ENCODE assay signal across 18 mouse cellular contexts in the genomic region with DNA sequence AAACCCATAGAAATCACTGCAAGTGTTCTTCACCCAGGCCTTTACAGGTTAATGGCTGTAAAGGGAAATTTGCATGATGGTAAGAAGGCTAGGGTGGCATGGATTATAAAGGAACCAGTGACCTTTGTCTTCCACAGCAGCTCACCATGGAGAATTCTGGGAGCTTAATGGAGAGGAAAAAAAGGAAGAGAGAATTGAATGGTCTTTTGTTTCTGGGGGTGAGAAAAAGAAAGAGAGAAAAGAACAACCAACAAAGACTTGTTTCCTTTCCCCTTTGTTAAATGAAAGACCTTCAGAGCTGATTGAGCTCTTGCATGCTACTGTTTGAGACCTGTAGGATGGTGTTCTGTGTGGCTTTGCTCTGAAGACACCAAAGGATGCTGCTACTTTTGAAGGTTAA.
"Had no signal": no experiment of that assay in that cellular context is flagged by ENCODE, and none has a peak within 500 bp of the region (broad histone marks: within the 10 kb centered on the region; RNA-seq: fewer than 3 reads in every experiment).

No protein-coding gene starts in this region.

- H3K27ac ChIP-seq: liver, embryonic 13.5 days; liver, embryonic 15.5 days; macrophage; midbrain, embryonic 12.5 days; neural tube, embryonic 13.5 days; neural tube, embryonic 15.5 days; stomach, embryonic 15.5 days; stomach, postnatal 0 days had no signal

- DNase-seq: liver, embryonic 13.5 days; liver, postnatal 0 days; lung, embryonic 14.5 days; lung, postnatal 10 days; lung, postnatal 36 days; midbrain, embryonic 14.5 days; right cerebral cortex, postnatal 14 days; thymus, adult 2 months; thymus, postnatal 25 days; thymus, postnatal 4 days had no signal

- H3K4me3 ChIP-seq: liver, embryonic 13.5 days; liver, embryonic 15.5 days; midbrain, embryonic 12.5 days; myocyte; neural tube, embryonic 13.5 days; neural tube, embryonic 15.5 days; stomach, embryonic 15.5 days had no signal

- H3K4me1 ChIP-seq: liver, embryonic 13.5 days; liver, embryonic 15.5 days; neural tube, embryonic 15.5 days; stomach, embryonic 15.5 days had no signal
